Comparison of ENCODE assay signal across 28 mouse cellular contexts in the genomic region with DNA sequence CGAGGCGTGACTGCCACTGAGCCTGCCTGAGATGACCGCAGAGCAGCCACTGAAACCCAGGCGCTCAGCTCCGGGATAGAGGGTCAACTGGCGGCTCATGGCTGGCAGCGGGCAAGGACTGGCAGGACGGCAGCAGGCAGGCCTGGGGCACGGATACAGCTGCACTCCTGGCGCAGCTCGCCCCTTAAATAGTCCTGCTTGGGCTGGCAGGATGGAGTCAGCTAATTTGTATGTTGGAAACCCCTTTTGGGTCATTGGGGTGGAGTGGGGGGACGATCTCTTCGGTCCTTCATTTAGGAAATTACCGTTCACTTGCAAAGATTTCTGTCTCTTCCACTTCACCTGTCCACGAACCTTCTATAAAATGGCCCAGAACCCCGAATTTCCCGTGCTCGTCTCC. TPM values are rescaled to one million over a fixed set of nuclear protein-coding genes. Genes with fewer than 3 reads are reported as not detected.
DNase-seq lines count a peak whose midpoint lies in the region; ATAC-seq and TF ChIP-seq lines count a peak whose summit lies in the region.
"Had no signal": no experiment of that assay in that cellular context is flagged by ENCODE, and none has a peak within 500 bp of the region (broad histone marks: within the 10 kb centered on the region; RNA-seq: fewer than 3 reads in every experiment).

Gene Krt72 (minus strand): TSS at position 101 of the 400 bp plus-strand sequence.

- no peak for ATAC-seq in intestine, postnatal 0 days
- ATAC-seq: activated CD4-positive, CD25-positive, alpha-beta regulatory T cell, adult 4 months; CD4-positive, CD25-positive, alpha-beta regulatory T cell, adult 4 months; Patski had no signal

- no peaks in the 10 kb centered on the region for H3K9me3 ChIP-seq in E14TG2a.4 (ENCODE audit: low read length)
- no peaks in the 10 kb centered on the region for H3K9me3 ChIP-seq in ES-Bruce4 (replicated peaks; ENCODE audit: control insufficient read depth, insufficient read depth, low read length, poor library complexity, severe bottlenecking)
- H3K9me3 ChIP-seq in ES-E14 (ENCODE audit: control insufficient read depth, insufficient read depth, low read depth, low read length), result no peaks in the 10 kb centered on the region
- no peaks in the 10 kb centered on the region for H3K9me3 ChIP-seq in intestine, postnatal 0 days (ENCODE audit: control insufficient read depth)

- 91% methylated on average over 18 of the region's 18 CpGs for WGBS in intestine, postnatal 0 days

- H3K27ac ChIP-seq in ES-Bruce4 (ENCODE audit: insufficient read depth, low read length), result no peak within 1 kb of the TSS
- no peak within 1 kb of the TSS for H3K27ac ChIP-seq in ES-E14 (ENCODE audit: insufficient read depth, low read depth, low read length, poor library complexity, severe bottlenecking)
- H3K27ac ChIP-seq in intestine, postnatal 0 days (ENCODE audit: low read depth, low read length), result no peak within 1 kb of the TSS

- no peak within 1 kb of the TSS for H3K9ac ChIP-seq in ES-Bruce4 (ENCODE audit: low read depth, poor library complexity, severe bottlenecking)
- no peak within 1 kb of the TSS for H3K9ac ChIP-seq in ES-E14 (ENCODE audit: insufficient read depth, low read depth, low read length, poor library complexity, severe bottlenecking)
- no peak within 1 kb of the TSS for H3K9ac ChIP-seq in intestine, postnatal 0 days (ENCODE audit: low read depth, low read length)

- no peak within 1 kb of the TSS for H3K4me2 ChIP-seq in intestine, postnatal 0 days (replicated peaks; ENCODE audit: low read depth)

- TF ChIP-seq CTCF in E14TG2a.4 (conservative IDR thresholded peaks at IDR 0.05; ENCODE audit: low read length) (no peak), ES-Bruce4 (IDR thresholded peaks at IDR 0.05; ENCODE audit: low read depth, low read length) (no peak)
- TF ChIP-seq CTCF in intestine, postnatal 0 days (IDR thresholded peaks at IDR 0.05; ENCODE audit: low read depth), result no peak

- H3K27me3 ChIP-seq in E14TG2a.4 (ENCODE audit: insufficient read depth, low read length) (peaks cover 43% of the 10 kb centered on the region), ES-Bruce4 (ENCODE audit: control insufficient read depth, insufficient read depth, low read length, poor library complexity, severe bottlenecking) (no peaks in the 10 kb centered on the region)
- no peaks in the 10 kb centered on the region for H3K27me3 ChIP-seq in intestine, postnatal 0 days (replicated peaks; ENCODE audit: control insufficient read depth, insufficient read depth, low read length)

- TF ChIP-seq POLR2A in ES-Bruce4 (IDR thresholded peaks at IDR 0.05; ENCODE audit: insufficient read depth, low read length), result no peak

- H3K4me1 ChIP-seq in E14TG2a.4 (replicated peaks; ENCODE audit: low read depth, low read length), result peaks cover 3% of the 10 kb centered on the region; the same call in 1 of the 2 replicates
- no peaks in the 10 kb centered on the region for H3K4me1 ChIP-seq in ES-Bruce4 (ENCODE audit: control insufficient read depth, insufficient read depth, low read length)
- no peaks in the 10 kb centered on the region for H3K4me1 ChIP-seq in ES-E14 (ENCODE audit: control insufficient read depth in 2 of 2, insufficient read depth in 2 of 2, low read length in 2 of 2, poor library complexity in 1 of 2)
- no peaks in the 10 kb centered on the region for H3K4me1 ChIP-seq in intestine, postnatal 0 days (replicated peaks; ENCODE audit: control insufficient read depth, insufficient read depth, low read length)

- no peak for DNase-seq in ES-E14 (ENCODE audit: low read depth, low spot score)
- DNase-seq in cerebellum, adult 9-11 months, result no peak
- no peak for DNase-seq in kidney, postnatal 14 days
- DNase-seq: adrenal gland, adult 2 months; adrenal gland, adult 8-10 months; adrenal gland, postnatal 10 days; adrenal gland, postnatal 14 days; adrenal gland, postnatal 25 days; adrenal gland, postnatal 36 days; B cell, adult 2 months; cerebellum, adult 11 months; cerebellum, adult 11-12 months; cerebellum, adult 18-20 months; cerebellum, adult 2 months; cerebellum, adult 8-10 months; cerebellum, adult 9-10 months had no signal

- no peak for TF ChIP-seq EP300 in ES-Bruce4 (IDR thresholded peaks at IDR 0.05; ENCODE audit: insufficient read depth, low read depth, low read length)

- H3K4me3 ChIP-seq in E14TG2a.4 (replicated peaks; ENCODE audit: low read length) (peak within 1 kb of the TSS; percentile 69), ES-Bruce4 (ENCODE audit: low read depth, low read length) (peak within 1 kb of the TSS; percentile 26), ES-E14 (ENCODE audit: insufficient read depth in 1 of 2, low read depth in 1 of 2, low read length in 2 of 2, poor library complexity in 1 of 2, severe bottlenecking in 1 of 2) (peak within 1 kb of the TSS; percentile 16 to 39; a peak in 3 of 4 replicates)
- no peak within 1 kb of the TSS for H3K4me3 ChIP-seq in intestine, postnatal 0 days (ENCODE audit: low read depth, low read length)

- no peaks in the 10 kb centered on the region for H3K36me3 ChIP-seq in E14TG2a.4 (ENCODE audit: insufficient read depth, low read length)
- H3K36me3 ChIP-seq in ES-Bruce4 (ENCODE audit: control insufficient read depth, insufficient read depth, low read length, poor library complexity, severe bottlenecking), result no peaks in the 10 kb centered on the region
- H3K36me3 ChIP-seq in ES-E14 (ENCODE audit: control insufficient read depth, insufficient read depth, low read length, poor library complexity, severe bottlenecking), result no peaks in the 10 kb centered on the region
- no peaks in the 10 kb centered on the region for H3K36me3 ChIP-seq in intestine, postnatal 0 days (ENCODE audit: control insufficient read depth, insufficient read depth)
- H3K36me3 ChIP-seq: G1E had no signal

- in situ Hi-C loops in ES-E14 (cut with MboI; ENCODE audit: low sequenced_read_pairs in 2 of 2, unreplicated experiment in 2 of 2), result no loop called here

TF ChIP-seq in ES-E14, 5 proteins besides CTCF, POLR2A, EP300 and RAD21:
- TF ChIP-seq ZNF384 (IDR thresholded peaks at IDR 0.05; ENCODE audit: low read depth, low read length) (no peak), MAFK (IDR thresholded peaks at IDR 0.05; ENCODE audit: insufficient read depth, low read depth, low read length) (no peak), ZC3H11A (IDR thresholded peaks at IDR 0.05; ENCODE audit: borderline replicate concordance, low read depth, low read length) (no peak), CHD2 (IDR thresholded peaks at IDR 0.05; ENCODE audit: low read depth, low read length) (no peak)
TF ChIP-seq in ES-E14: peak in this region for 0.

RNA-seq across cellular contexts. Expression of gene Krt72, which starts in this region (rescaled TPM):
- polyA plus RNA-seq in ES-Bruce4 (2011; ENCODE audit: insufficient read depth, insufficient read length, low read depth, missing spikeins), result not detected in 2 replicates
- 0.11 TPM in 1 of 2 replicates, not detected in the other for total RNA-seq in ES-E14 (2012; rRNA removed)
- not detected in 2 replicates for polyA plus RNA-seq in intestine, postnatal 0 days (2015; fragmentation: Nextera tagmentation; extraction: Ambion mirVana)
- total RNA-seq: adrenal gland, adult 18-20 months; adrenal gland, adult 2 months; adrenal gland, adult 8-10 months; adrenal gland, postnatal 10 days; adrenal gland, postnatal 14 days; adrenal gland, postnatal 25 days; adrenal gland, postnatal 36 days; adrenal gland, postnatal 4 days; CH12.LX; G1E; MEL had no signal
- polyA plus RNA-seq: activated CD4-positive, CD25-positive, alpha-beta regulatory T cell, adult 4 months; adrenal gland, adult 2 months; C2C12; CD4-positive, CD25-positive, alpha-beta regulatory T cell, adult 4 months; cerebellum, adult 2 months; G1E; Patski had no signal
